ENCODE assay signal across 15 mouse cellular contexts in the genomic region with DNA sequence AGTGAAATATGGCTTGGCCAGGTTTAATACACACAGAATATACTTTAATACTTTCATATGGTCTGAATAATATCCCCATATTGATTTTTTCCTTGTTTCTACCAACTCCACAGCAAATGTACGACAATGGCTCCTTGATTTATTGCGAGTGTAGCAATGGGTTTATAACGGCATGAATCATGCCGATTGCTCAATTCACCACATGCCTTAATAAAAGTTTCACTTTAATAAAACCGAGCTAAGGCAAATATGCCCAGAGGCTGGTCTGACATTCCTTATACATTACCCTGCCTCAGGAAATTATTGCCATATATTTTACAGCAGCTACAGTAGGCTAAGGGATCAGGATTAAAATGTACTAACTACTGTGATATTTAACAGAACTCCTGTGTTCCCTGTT.
DNase-seq lines count a peak whose midpoint lies in the region; ATAC-seq lines count a peak whose summit lies in the region.
"Had no signal": no experiment of that assay in that cellular context is flagged by ENCODE, and none has a peak within 500 bp of the region (broad histone marks: within the 10 kb centered on the region; RNA-seq: fewer than 3 reads in every experiment).

No protein-coding gene starts in this region.

- H3K9ac ChIP-seq in neural tube, embryonic 14.5 days (replicated peaks; ENCODE audit: low read depth, low read length): no peak overlapping the region

- no peaks in the 10 kb centered on the region for H3K4me1 ChIP-seq in neural tube, embryonic 14.5 days (ENCODE audit: control insufficient read depth, insufficient read depth, low read length)
- H3K4me1 ChIP-seq: megakaryocyte, embryonic 14.5 days had no signal

- peak; percentile 15 to 81 for DNase-seq in adrenal gland, adult (ENCODE audit: inconsistent age in 2 of 2, low spot score in 1 of 2)
- no peak for DNase-seq in adrenal gland, postnatal 4 days (ENCODE audit: low spot score in 2 of 2)
- peak; percentile 15 for DNase-seq in lung, postnatal 36 days
- no peak for DNase-seq in lung, postnatal 4 days
- peak; percentile 84 for DNase-seq in forelimb bud, embryonic 11.5 days (ENCODE audit: low read depth, low spot score)
- DNase-seq in spleen, adult 12 weeks (ENCODE audit: low spot score): no peak
- DNase-seq: cerebellum, postnatal 10 days; heart, postnatal 4 days; kidney, adult 9 months; layer of hippocampus, adult 9-11 months; left cerebral cortex, postnatal 4 days; spleen, adult 18-20 months had no signal

- no peak overlapping the region for H3K27ac ChIP-seq in neural tube, embryonic 14.5 days (ENCODE audit: low read depth, low read length)

- no peaks in the 10 kb centered on the region for H3K36me3 ChIP-seq in neural tube, embryonic 14.5 days (ENCODE audit: control insufficient read depth, insufficient read depth, low read length)

- no peak overlapping the region for H3K4me2 ChIP-seq in neural tube, embryonic 14.5 days (ENCODE audit: low read depth, low read length)

- no peaks in the 10 kb centered on the region for H3K27me3 ChIP-seq in neural tube, embryonic 14.5 days (ENCODE audit: control insufficient read depth, insufficient read depth, low read length)
- H3K27me3 ChIP-seq: megakaryocyte, embryonic 14.5 days had no signal

- no peak overlapping the region for H3K4me3 ChIP-seq in neural tube, embryonic 14.5 days (ENCODE audit: low read depth, low read length)
- H3K4me3 ChIP-seq: megakaryocyte, embryonic 14.5 days had no signal

- 67% methylated on average over 5 of the region's 5 CpGs for WGBS in neural tube, embryonic 14.5 days

- ATAC-seq in neural tube, embryonic 14.5 days (ENCODE audit: low read depth): peak; percentile 88
- no peak for ATAC-seq in activated CD4-positive, CD25-positive, alpha-beta regulatory T cell, adult 4 months

- H3K9me3 ChIP-seq in neural tube, embryonic 14.5 days (ENCODE audit: control insufficient read depth, low read length): no peaks in the 10 kb centered on the region

Comparison
In these comparisons a context has a peak if more than half of its experiments do, and no peak if none do; other contexts are left out.
1. DNase-seq: peak in adrenal gland, adult (2 of 2), lung, postnatal 36 days (single experiment) and forelimb bud, embryonic 11.5 days (single experiment); none in adrenal gland, postnatal 4 days (0 of 2), lung, postnatal 4 days (0 of 2) and spleen, adult 12 weeks (single experiment).